Mouse (Mus musculus) ES-CJ7 (cell line): Measurements from ENCODE around the gene Gm45618.
A peak's percentile ranks its signal among the peaks of the same experiment; 100 is the strongest.
"Not testable (repeated sequence)": the region's sequence is repeated elsewhere in the genome, so short reads cannot be mapped to it uniquely, and the experiment has no call there.

Experiments
- DNase-seq: peaks from one replicate; pipeline ENCODE4 v3.0.0; 2011; ENCODE audit warnings: low read depth, low spot score

Gm45618 gene

DNA sequence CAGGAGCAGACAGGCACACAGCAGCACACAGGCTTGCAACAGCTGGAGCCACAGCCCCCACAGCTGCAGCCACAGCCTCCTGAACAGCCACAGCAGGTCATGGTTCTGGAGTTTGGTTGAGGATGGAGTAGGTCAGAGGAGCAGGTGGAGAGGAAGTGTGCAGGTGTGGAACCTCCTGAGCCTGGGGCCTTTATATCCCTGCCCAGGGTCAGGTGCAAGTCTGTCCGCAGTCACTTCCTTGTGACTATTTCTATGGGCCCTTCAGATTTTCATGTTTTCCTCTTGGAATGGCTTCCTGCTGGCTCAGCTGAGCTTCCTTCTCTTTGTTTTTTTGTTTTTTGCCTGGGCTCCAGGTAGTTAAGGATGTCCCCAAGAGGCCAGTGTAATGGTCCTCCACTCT lies at the start of gene Gm45618:
Gm45618 (minus strand) TSS at position 101 of the 400 bp plus-strand sequence.
- not testable (repeated sequence) for DNase-seq

GRCm38 (mm10) chr7:142169836-142170235 lies 49.3 kb upstream of the Gm45618 start:
- DNase-seq = peak; percentile 31

- DNase-seq = not testable (repeated sequence)
Observed at GRCm38 (mm10) chr7:142165639-142166038, 45.1 kb upstream of the Gm45618 start, which contains the start of gene Gm4553. Gene Gm4553 (minus strand): TSS chr7:142165739.

DNA sequence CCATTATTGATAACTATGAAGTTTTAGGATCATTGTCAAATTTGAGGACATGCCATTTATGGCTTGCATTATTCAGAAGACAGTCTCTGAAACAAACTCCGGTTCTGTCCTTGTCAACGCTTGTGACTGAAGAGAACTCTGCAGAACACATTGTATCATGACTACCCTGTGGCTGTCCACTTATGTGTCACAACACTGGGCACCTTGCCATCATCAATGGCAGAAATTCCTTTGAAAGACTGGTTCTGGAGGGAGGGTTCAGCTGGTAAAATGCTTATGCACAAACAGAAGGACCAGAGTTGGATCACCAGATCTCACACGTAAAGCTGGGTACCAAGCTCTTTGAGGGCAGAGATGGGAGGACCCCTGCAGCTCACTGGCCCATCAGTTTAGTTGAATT lies 38.8 kb upstream of the Gm45618 start:
- no peak for DNase-seq

- DNase-seq = not testable (repeated sequence)
Observed at GRCm38 (mm10) chr7:142157013-142157412, 36.5 kb upstream of the Gm45618 start, which contains the start of gene Gm29735. Gene Gm29735 (minus strand): TSS chr7:142157113.

DNA sequence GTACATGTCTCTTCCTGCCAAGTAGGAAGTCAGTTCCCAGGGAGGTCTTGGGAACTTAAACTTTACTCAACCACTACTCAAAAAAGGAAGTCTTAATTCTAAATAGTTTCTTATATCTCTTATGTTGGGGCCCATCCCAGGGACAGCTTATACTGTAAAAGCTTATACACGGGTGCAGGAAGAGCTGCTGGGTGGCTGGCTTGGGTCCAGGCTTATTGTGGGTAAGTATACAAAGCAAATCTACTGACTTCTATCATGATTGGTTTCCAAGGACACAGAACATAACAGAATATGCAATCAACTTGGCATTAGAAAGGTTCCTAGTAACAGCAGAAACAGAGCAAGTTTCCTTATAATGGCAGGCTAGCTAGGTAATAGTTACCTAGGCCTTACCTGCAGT lies 34.8 kb upstream of the Gm45618 start:
- no peak for DNase-seq

GRCm38 (mm10) chr7:142152191-142152590 lies 31.7 kb upstream of the Gm45618 start:
- no peak for DNase-seq

GRCm38 (mm10) chr7:142148633-142149032 lies 28.1 kb upstream of the Gm45618 start:
- DNase-seq = no peak

DNA sequence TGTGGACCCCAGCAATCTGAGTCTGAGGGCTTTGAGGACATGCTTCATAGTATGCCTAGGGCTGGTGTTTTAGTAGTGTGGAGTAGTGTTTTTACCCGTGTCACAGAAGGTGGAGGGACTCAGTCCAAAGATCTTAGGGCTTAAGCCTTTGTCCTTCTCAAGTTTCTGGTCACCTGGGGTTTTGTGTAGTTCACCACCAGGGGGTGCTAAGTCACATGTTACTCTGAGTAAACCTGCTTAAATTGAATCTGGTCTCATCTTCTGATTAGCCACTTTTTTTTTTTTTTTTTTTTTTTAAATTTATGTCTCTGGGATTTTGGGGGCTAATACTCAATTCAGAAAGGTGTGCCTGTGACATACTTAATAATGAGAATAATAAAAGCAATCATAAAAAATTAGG lies 25.5 kb upstream of the Gm45618 start:
- peak; percentile 78 for DNase-seq

DNA sequence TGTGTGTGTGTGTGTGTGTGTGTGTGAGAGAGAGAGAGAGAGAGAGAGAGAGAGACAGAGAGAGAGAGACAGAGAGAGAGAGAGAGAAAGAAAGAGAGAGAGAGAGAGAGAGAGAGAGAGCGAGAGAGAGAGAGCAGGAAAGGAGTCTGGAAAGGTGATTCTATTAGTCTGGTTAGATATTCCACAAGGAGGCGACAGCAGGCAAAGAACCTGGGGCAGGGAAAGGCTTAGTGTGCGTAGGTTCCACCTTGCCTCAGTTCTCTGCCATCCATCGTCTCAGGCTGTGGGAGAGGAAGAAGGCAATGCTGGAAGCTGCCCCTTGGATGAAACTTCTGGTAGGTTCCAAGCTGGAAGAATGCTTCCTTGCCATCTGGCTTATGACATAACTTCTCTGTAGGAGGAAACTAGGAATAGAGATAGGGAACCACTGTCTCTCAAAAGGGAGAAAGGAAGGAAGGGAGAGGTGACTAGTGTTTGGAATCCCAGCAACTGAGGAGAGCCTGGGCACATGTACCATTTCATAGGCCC lies 24.9 kb upstream of the Gm45618 start:
- DNase-seq = peak; percentile 22

DNA sequence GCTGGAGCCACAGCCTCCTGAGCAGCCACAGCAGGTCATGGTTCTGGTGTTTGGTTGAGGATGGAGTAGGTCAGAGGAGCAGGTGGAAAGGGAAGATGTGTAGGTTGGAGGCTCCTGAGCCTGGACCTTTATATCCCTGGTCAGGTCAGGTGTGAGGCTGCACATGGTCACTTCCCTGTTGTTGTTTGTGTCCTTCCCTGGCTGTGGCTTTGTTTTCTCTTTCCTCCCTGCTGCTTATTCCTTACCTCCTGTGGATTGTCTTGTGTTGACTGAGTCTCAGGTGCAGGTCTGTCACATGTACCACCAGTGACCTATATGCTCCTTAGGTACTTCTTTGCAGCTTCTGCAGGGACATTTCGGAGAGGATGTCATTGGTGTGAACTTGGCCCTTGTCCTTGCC lies 24.0 kb upstream of the Gm45618 start, which contains the start of gene Gm45337:
Gm45337 (minus strand) TSS at position 101 of the 400 bp plus-strand sequence.
- DNase-seq = no peak

GRCm38 (mm10) chr7:142143506-142144010 lies 23.0 kb upstream of the Gm45618 start:
- not testable (repeated sequence) for DNase-seq

- DNase-seq = peak; percentile 45
Observed at GRCm38 (mm10) chr7:142140696-142141095, 20.2 kb upstream of the Gm45618 start.

GRCm38 (mm10) chr7:142135934-142136333 lies 15.4 kb upstream of the Gm45618 start, which contains the start of gene Gm39115:
Gene Gm39115 (minus strand): TSS chr7:142136034.
- DNase-seq = not testable (repeated sequence)

DNA sequence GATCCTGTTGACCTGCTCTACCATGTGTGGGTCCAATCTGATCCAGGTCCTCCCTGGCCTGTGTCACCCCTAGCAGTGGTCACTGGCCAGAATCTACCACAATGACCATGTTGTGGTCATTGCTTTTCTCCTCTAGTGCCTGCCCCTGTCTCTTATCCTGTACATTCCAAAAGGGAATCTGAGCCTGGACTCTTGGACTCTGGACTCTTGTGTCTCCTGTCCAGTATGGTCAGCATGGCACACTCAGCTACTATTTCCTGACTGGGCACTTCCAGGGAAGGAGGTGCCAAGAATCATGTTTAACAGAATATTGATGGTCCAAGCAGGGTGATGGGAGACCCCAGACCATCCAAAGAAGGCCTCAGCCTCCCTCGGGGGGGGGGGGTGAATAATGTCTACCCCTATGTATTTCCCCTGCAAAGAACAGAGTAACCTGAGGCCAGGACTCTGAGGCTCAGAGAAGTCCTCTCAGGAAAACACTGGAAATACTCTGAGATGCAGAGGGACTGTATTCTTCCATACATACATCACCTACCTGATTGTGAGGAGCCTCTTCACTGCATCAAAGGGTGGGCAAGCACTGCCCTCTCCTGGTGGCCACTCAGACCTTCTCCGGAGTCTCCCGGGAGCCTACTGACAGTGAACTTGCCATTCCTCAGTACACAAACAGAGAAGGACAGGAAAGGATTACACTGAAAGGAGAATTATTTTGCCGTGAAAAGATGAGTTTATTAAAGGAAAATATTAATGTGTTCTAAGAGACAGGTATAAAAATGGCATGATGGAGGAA lies 13.9 kb upstream of the Gm45618 start:
- DNase-seq = no peak

DNA sequence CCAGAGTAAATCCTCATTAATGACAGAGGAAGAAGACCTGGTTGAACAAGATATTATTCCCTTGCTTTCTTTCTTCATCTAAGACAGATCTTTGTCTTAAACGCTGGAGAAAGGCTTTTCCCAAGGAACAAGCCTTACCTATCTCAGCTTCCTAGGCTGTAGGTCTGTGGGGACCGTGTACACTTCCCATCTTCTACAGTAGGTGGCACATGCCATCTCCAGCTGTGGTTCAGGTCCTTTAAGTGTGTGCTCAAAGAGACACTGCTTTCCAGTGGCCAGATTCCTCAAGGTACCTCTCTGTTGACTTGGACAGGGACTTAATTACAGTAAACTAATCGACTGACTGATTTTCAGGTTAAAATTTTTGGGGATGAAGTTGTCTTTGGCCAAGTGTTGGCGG lies 8.3 kb upstream of the Gm45618 start:
- DNase-seq = peak; percentile 16

GRCm38 (mm10) chr7:142119632-142120031 lies 897 bp downstream of the Gm45618 start:
- peak; percentile 40 for DNase-seq

GRCm38 (mm10) chr7:142104747-142105146 lies 15.8 kb downstream of the Gm45618 start:
- no peak for DNase-seq

GRCm38 (mm10) chr7:142097776-142098175 lies 22.8 kb downstream of the Gm45618 start:
- peak; percentile 81 for DNase-seq

- DNase-seq = no peak
Observed at GRCm38 (mm10) chr7:142096701-142097100, 23.8 kb downstream of the Gm45618 start.

DNA sequence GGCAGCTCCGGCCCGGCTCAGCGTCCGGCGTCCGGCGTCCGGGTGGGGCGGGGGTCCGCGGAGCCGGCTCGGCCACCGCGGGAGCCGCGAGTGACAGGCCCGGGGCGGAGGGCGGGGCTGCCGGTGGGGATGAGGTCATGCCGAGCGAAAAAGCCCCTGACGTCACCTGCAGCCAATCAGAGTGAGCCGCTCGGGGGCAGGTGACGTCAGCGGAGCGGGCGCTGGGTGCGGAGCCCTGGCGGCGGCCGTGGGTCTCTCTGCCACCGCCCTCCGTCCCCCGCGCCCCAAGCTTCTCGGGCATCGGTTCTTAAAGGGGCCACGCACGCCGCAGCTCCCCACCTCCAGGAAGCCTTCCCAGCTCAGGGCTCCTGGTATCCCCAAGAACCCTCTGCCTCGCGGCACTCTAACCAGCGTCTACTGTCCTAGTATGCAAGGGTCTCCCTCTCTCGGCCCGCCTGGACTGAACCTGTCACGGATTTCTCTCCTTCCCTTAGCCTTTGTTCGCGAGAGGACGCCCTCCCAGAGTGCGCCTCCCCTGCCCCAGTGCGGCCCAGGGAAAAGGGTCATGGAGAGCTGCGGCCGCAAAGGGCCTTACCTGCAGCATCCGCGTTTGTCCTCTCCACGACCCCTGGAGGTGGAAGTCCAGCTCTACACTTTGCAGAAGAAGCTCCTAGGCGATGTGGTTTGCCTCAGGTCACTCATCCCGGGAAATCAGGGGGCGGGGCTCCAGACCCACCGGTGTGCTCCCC lies 25.2 kb downstream of the Gm45618 start, which contains the start of gene Dusp8:
Dusp8 (minus strand) TSS at position 661 of the 749 bp plus-strand sequence.
- peak; percentile 79 for DNase-seq
